Mouse (Mus musculus): Measurements from ENCODE around the gene B4galt5. TPM values are rescaled to one million over a fixed set of nuclear protein-coding genes. Genes with fewer than 3 reads are reported as not detected.
A peak's percentile ranks its signal among the peaks of the same experiment; 100 is the strongest.

B4galt5 gene
- polyA plus RNA-seq, 1 experiment = 30.5 TPM

DNA sequence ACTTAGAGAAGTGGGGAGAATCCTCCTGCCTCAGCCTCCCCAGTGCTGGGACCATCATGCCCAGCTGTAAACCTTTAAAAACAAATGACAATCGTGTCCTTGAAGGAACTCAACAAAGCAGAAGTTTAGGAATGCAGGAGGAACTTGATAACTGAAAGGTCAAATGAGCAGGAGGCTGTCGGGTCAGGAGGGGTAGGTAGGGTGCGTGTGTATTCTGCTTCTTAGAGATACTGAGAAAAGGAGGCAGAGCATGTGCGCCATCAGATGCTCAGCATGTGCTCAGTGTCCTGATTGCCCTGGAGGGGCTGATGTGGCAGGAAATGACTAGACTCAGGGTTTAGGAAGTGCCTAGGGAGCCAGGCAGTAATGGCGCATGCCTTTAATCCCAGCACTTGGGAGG, 95.5 kb downstream of the B4galt5 start:
- no peak overlapping the region for H3K9ac ChIP-seq (ENCODE audit: low read depth, poor library complexity, severe bottlenecking)
- no peak overlapping the region for H3K27ac ChIP-seq (ENCODE audit: insufficient read depth, low read length)
- no peaks in the 10 kb centered on the region for H3K27me3 ChIP-seq (ENCODE audit: control insufficient read depth, insufficient read depth, low read length, poor library complexity, severe bottlenecking)
- no peaks in the 10 kb centered on the region for H3K9me3 ChIP-seq (replicated peaks; ENCODE audit: control insufficient read depth, insufficient read depth, low read length, poor library complexity, severe bottlenecking)
- no peaks in the 10 kb centered on the region for H3K36me3 ChIP-seq (ENCODE audit: control insufficient read depth, insufficient read depth, low read length, poor library complexity, severe bottlenecking)
- TF ChIP-seq POLR2A (IDR thresholded peaks at IDR 0.05; ENCODE audit: insufficient read depth, low read length) = no peak
- peak; percentile 52; the same call in 1 of the 2 replicates for TF ChIP-seq EP300 (IDR thresholded peaks at IDR 0.05; ENCODE audit: insufficient read depth, low read depth, low read length)
- TF ChIP-seq CTCF (IDR thresholded peaks at IDR 0.05; ENCODE audit: low read depth, low read length) = no peak
- no peak overlapping the region for H3K4me3 ChIP-seq (ENCODE audit: low read depth, low read length)
- H3K4me1 ChIP-seq (ENCODE audit: control insufficient read depth, insufficient read depth, low read length) = peaks cover 5% of the 10 kb centered on the region

GRCm38 (mm10) chr2:167252057-167252687, 96.8 kb downstream of the B4galt5 start:
- Histone ChIP-seq H3K36me3 (ENCODE audit: control insufficient read depth, insufficient read depth, low read length, poor library complexity, severe bottlenecking) (no peaks in the 10 kb centered on the region), H3K4me3 (ENCODE audit: low read depth, low read length) (no peak overlapping the region), H3K9ac (ENCODE audit: low read depth, poor library complexity, severe bottlenecking) (no peak overlapping the region), H3K27ac (ENCODE audit: insufficient read depth, low read length) (no peak overlapping the region), H3K4me1 (ENCODE audit: control insufficient read depth, insufficient read depth, low read length) (peaks cover 9% of the 10 kb centered on the region), H3K9me3 (replicated peaks; ENCODE audit: control insufficient read depth, insufficient read depth, low read length, poor library complexity, severe bottlenecking) (no peaks in the 10 kb centered on the region), H3K27me3 (ENCODE audit: control insufficient read depth, insufficient read depth, low read length, poor library complexity, severe bottlenecking) (no peaks in the 10 kb centered on the region)
- TF ChIP-seq CTCF (IDR thresholded peaks at IDR 0.05; ENCODE audit: low read depth, low read length) = no peak
- no peak for TF ChIP-seq EP300 (IDR thresholded peaks at IDR 0.05; ENCODE audit: insufficient read depth, low read depth, low read length)
- TF ChIP-seq POLR2A (IDR thresholded peaks at IDR 0.05; ENCODE audit: insufficient read depth, low read length) = no peak

DNA sequence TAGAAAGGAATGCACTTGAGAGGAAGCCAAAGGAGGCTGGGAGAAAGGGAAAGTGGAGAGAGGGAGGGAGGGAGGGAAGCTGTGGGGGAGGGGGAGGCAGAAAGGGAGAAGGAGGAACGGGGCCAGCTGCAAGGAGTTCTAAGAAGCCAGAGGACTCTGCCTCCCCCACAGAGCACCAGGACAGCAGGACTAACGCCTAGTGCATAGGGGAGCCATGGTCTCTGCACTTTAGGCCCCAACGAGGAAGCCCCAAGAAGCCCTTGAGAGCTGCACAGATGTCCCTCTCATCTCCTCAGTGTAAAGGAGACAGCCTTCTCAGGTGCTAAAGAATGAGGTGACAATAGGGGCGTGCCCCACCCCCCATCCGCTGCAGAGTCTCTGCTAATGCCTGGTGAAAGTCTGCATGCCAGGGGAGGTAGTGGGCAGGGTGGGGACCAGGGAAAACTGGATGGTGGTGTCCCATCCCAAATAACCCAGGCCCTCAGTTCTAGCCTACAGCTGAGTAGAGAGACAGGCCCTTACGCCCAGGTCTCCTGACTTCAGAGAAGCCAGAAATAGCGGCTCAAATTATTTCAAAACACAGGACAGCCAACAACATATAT, 98.1 kb downstream of the B4galt5 start:
- H3K27ac ChIP-seq (ENCODE audit: insufficient read depth, low read length) = peak overlapping the region; percentile 31; the same call in 1 of the 2 replicates
- H3K4me1 ChIP-seq (ENCODE audit: control insufficient read depth, insufficient read depth, low read length) = peaks cover 12% of the 10 kb centered on the region
- no peak overlapping the region for H3K9ac ChIP-seq (ENCODE audit: low read depth, poor library complexity, severe bottlenecking)
- no peaks in the 10 kb centered on the region for H3K9me3 ChIP-seq (replicated peaks; ENCODE audit: control insufficient read depth, insufficient read depth, low read length, poor library complexity, severe bottlenecking)
- TF ChIP-seq CTCF (IDR thresholded peaks at IDR 0.05; ENCODE audit: low read depth, low read length) = no peak
- peak; percentile 42; the same call in 1 of the 2 replicates for TF ChIP-seq EP300 (IDR thresholded peaks at IDR 0.05; ENCODE audit: insufficient read depth, low read depth, low read length)
- no peak for TF ChIP-seq POLR2A (IDR thresholded peaks at IDR 0.05; ENCODE audit: insufficient read depth, low read length)
- no peak overlapping the region for H3K4me3 ChIP-seq (ENCODE audit: low read depth, low read length)
- no peaks in the 10 kb centered on the region for H3K36me3 ChIP-seq (ENCODE audit: control insufficient read depth, insufficient read depth, low read length, poor library complexity, severe bottlenecking)
- no peaks in the 10 kb centered on the region for H3K27me3 ChIP-seq (ENCODE audit: control insufficient read depth, insufficient read depth, low read length, poor library complexity, severe bottlenecking)

GRCm38 (mm10) chr2:167250003-167250735, 98.8 kb downstream of the B4galt5 start:
- Histone ChIP-seq H3K27ac (ENCODE audit: insufficient read depth, low read length) (no peak overlapping the region), H3K9ac (ENCODE audit: low read depth, poor library complexity, severe bottlenecking) (no peak overlapping the region), H3K4me3 (ENCODE audit: low read depth, low read length) (no peak overlapping the region), H3K4me1 (ENCODE audit: control insufficient read depth, insufficient read depth, low read length) (peaks cover 12% of the 10 kb centered on the region), H3K9me3 (replicated peaks; ENCODE audit: control insufficient read depth, insufficient read depth, low read length, poor library complexity, severe bottlenecking) (no peaks in the 10 kb centered on the region), H3K36me3 (ENCODE audit: control insufficient read depth, insufficient read depth, low read length, poor library complexity, severe bottlenecking) (no peaks in the 10 kb centered on the region), H3K27me3 (ENCODE audit: control insufficient read depth, insufficient read depth, low read length, poor library complexity, severe bottlenecking) (no peaks in the 10 kb centered on the region)
- TF ChIP-seq CTCF (IDR thresholded peaks at IDR 0.05; ENCODE audit: low read depth, low read length) = no peak
- TF ChIP-seq POLR2A (IDR thresholded peaks at IDR 0.05; ENCODE audit: insufficient read depth, low read length) = no peak
- TF ChIP-seq EP300 (IDR thresholded peaks at IDR 0.05; ENCODE audit: insufficient read depth, low read depth, low read length) = no peak

DNA sequence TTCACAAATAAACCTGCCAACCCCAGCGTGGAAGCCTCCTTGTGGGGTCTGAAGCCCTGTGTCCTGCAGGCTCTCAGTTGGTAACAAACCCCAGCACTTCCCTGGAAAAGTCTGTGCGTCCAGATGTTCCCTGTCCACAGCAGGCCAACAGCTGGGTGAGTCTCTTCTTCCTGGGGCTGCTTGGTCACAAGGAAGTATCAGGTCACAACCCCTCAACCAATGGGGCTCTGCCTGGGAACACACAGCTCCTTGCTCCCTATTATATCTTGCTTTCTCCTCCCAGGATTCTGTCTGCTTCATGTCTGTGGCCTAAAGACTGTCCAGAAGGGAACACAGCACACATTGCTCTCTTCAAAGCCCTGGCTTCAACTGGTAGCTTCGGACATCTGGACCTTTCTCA, 99.4 kb downstream of the B4galt5 start:
- no peaks in the 10 kb centered on the region for H3K9me3 ChIP-seq (replicated peaks; ENCODE audit: control insufficient read depth, insufficient read depth, low read length, poor library complexity, severe bottlenecking)
- no peaks in the 10 kb centered on the region for H3K27me3 ChIP-seq (ENCODE audit: control insufficient read depth, insufficient read depth, low read length, poor library complexity, severe bottlenecking)
- no peaks in the 10 kb centered on the region for H3K36me3 ChIP-seq (ENCODE audit: control insufficient read depth, insufficient read depth, low read length, poor library complexity, severe bottlenecking)
- TF ChIP-seq EP300 (IDR thresholded peaks at IDR 0.05; ENCODE audit: insufficient read depth, low read depth, low read length) (no peak), CTCF (IDR thresholded peaks at IDR 0.05; ENCODE audit: low read depth, low read length) (no peak), POLR2A (IDR thresholded peaks at IDR 0.05; ENCODE audit: insufficient read depth, low read length) (no peak)
- no peak overlapping the region for H3K27ac ChIP-seq (ENCODE audit: insufficient read depth, low read length)
- H3K4me1 ChIP-seq (ENCODE audit: control insufficient read depth, insufficient read depth, low read length) = peaks cover 12% of the 10 kb centered on the region
- H3K9ac ChIP-seq (ENCODE audit: low read depth, poor library complexity, severe bottlenecking) = no peak overlapping the region
- H3K4me3 ChIP-seq (ENCODE audit: low read depth, low read length) = no peak overlapping the region

Other genes with a start within 250 kb of the B4galt5 start
- 1.1 and 1.4 TPM in 2 replicates for gene Kcnb1, start 159.0 kb downstream of the B4galt5 start, polyA plus RNA-seq (2011; ENCODE audit: insufficient read depth, insufficient read length, low read depth, missing spikeins)
- gene Ptgis, start 108.6 kb downstream of the B4galt5 start, polyA plus RNA-seq (2011; ENCODE audit: insufficient read depth, insufficient read length, low read depth, missing spikeins) = 6.8 and 11.0 TPM in 2 replicates
- gene Slc9a8, start 72.5 kb upstream of the B4galt5 start, polyA plus RNA-seq (2011; ENCODE audit: insufficient read depth, insufficient read length, low read depth, missing spikeins) = 44.8 and 49.1 TPM in 2 replicates
- 87.5 and 97.0 TPM in 2 replicates for gene Rnf114, start 143.5 kb upstream of the B4galt5 start, polyA plus RNA-seq (2011; ENCODE audit: insufficient read depth, insufficient read length, low read depth, missing spikeins)
- 13.6 and 18.9 TPM in 2 replicates for gene Spata2, start 143.7 kb upstream of the B4galt5 start, polyA plus RNA-seq (2011; ENCODE audit: insufficient read depth, insufficient read length, low read depth, missing spikeins)
- gene Snai1, start 189.0 kb upstream of the B4galt5 start, polyA plus RNA-seq (2011; ENCODE audit: insufficient read depth, insufficient read length, low read depth, missing spikeins) = 5.9 and 6.7 TPM in 2 replicates

Data from ES-Bruce4 (cell line).